Mouse (Mus musculus) left cerebral cortex, adult 6 months (tissue): ENCODE results near the gene 2310007B03Rik. TPM values are rescaled to one million over a fixed set of nuclear protein-coding genes. Genes with fewer than 3 reads are reported as not detected.

Source experiments
- long read RNA-seq, 2 experiments: library from polyadenylated mRNA; unstranded; transcript quantifications; one replicate each; pipeline ENCODE4 v2.0.0; 2019 to 2020
- polyA plus RNA-seq: library from polyadenylated mRNA; unstranded; fragments of <200 nt; fragmentation: Nextera tagmentation; gene quantifications from 2 replicates; pipeline ENCODE4 v1.2.3, GENCODE M21; 2021

2310007B03Rik gene
- 0.06 TPM in 1 of 2 replicates, not detected in the other for polyA plus RNA-seq
- long read RNA-seq, experiment 1 = 0 reads
- long read RNA-seq, experiment 2 = 0 reads

GRCm38 (mm10) chr1:93160501-93161133 lies at the start of gene 2310007B03Rik:
Gene 2310007B03Rik, minus strand, starts transcription at chr1:93160948.

GRCm38 (mm10) chr1:93168295-93168775 lies 7.6 kb upstream of the 2310007B03Rik start, which contains the start of gene Crocc2:
Gene Crocc2, plus strand, starts transcription at chr1:93168725.

GRCm38 (mm10) chr1:93135036-93135526 lies 25.7 kb downstream of the 2310007B03Rik start, which contains the start of gene Agxt:
Gene Agxt, plus strand, starts transcription at chr1:93135240.

GRCm38 (mm10) chr1:93101571-93102061 lies 59.1 kb downstream of the 2310007B03Rik start, which contains the start of gene Kif1a:
Gene Kif1a, minus strand, starts transcription at chr1:93101951.

Other genes with a start within 250 kb of the 2310007B03Rik start
- 28.1 and 34.0 TPM in 2 replicates for gene Capn10, start 226.6 kb downstream of the 2310007B03Rik start, polyA plus RNA-seq
- 0.06 and 0.24 TPM in 2 replicates for gene Gpr35, start 210.1 kb downstream of the 2310007B03Rik start, polyA plus RNA-seq
- not detected in 2 replicates for gene Aqp12, start 154.6 kb downstream of the 2310007B03Rik start, polyA plus RNA-seq
- gene Kif1a, start 59.0 kb downstream of the 2310007B03Rik start, polyA plus RNA-seq = 203 and 209 TPM in 2 replicates
- gene Agxt, start 25.7 kb downstream of the 2310007B03Rik start, polyA plus RNA-seq = not detected in 2 replicates
- gene Crocc2, start 7.8 kb upstream of the 2310007B03Rik start, polyA plus RNA-seq = 0.01 TPM in 1 of 2 replicates, not detected in the other
- 1.4 and 2.1 TPM in 2 replicates for gene Sned1, start 74.9 kb upstream of the 2310007B03Rik start, polyA plus RNA-seq
- gene Mterf4, start 145.0 kb upstream of the 2310007B03Rik start, polyA plus RNA-seq = 16.0 and 16.1 TPM in 2 replicates
- gene Ppp1r7, start 181.9 kb upstream of the 2310007B03Rik start, polyA plus RNA-seq = 43.6 and 60.3 TPM in 2 replicates
- 0.24 and 0.40 TPM in 2 replicates for gene Pask, start 182.5 kb upstream of the 2310007B03Rik start, polyA plus RNA-seq
- gene Ano7, start 213.0 kb upstream of the 2310007B03Rik start, polyA plus RNA-seq = 0.11 TPM in 1 of 2 replicates, not detected in the other